Mouse (Mus musculus) hindbrain, embryonic 15.5 days (tissue): ENCODE data around the gene Exoc7. TPM values are rescaled to one million over a fixed set of nuclear protein-coding genes. Genes with fewer than 3 reads are reported as not detected.

Experiments used
- ATAC-seq: fragments of 200-750 bp; cut with Nextera tagmentation; 2 replicates; pipeline ENCODE4 v1.8.0; 2017; ENCODE audit warnings: low read depth, moderate number of reproducible peaks, moderate TSS enrichment; ENCODE audit not compliant: low FRiP score
- H3K27ac ChIP-seq: fragments of 300-500 bp; sonication (generic); replicated peaks from 2 replicates; pipeline ENCODE4 v1.5.1; 2015; ENCODE audit warnings: mild to moderate bottlenecking, inconsistent platforms
- H3K27me3 ChIP-seq: fragments of 300-500 bp; sonication (generic); 2 replicates; pipeline ENCODE4 v1.6.1; 2015; ENCODE audit warnings: control low read depth, inconsistent platforms
- H3K36me3 ChIP-seq: fragments of 300-500 bp; sonication (generic); 2 replicates; pipeline ENCODE4 v1.6.1; 2015; ENCODE audit warnings: control low read depth, inconsistent platforms
- H3K4me1 ChIP-seq: fragments of 300-500 bp; sonication (generic); replicated peaks from 2 replicates; pipeline ENCODE4 v1.6.1; 2015; ENCODE audit warnings: control low read depth, inconsistent platforms
- H3K4me2 ChIP-seq: fragments of 300-500 bp; sonication (generic); 2 replicates; pipeline ENCODE4 v1.6.1; 2015; ENCODE audit warnings: moderate library complexity, mild to moderate bottlenecking, inconsistent platforms
- H3K4me3 ChIP-seq: fragments of 300-500 bp; sonication (generic); 2 replicates; pipeline ENCODE4 v1.5.1; 2015; ENCODE audit warnings: mild to moderate bottlenecking, inconsistent platforms
- H3K9ac ChIP-seq: fragments of 300-500 bp; sonication (generic); 2 replicates; pipeline ENCODE4 v1.6.1; 2015; ENCODE audit warnings: inconsistent platforms
- H3K9me3 ChIP-seq: fragments of 300-500 bp; sonication (generic); 2 replicates; pipeline ENCODE4 v1.6.1; 2016; ENCODE audit warnings: control low read depth, inconsistent platforms
- WGBS: fragments of 180-500 bp; shearing (Covaris S2); methylation state at CpG from one replicate; pipeline ENCODE4 v1.1.7; 2015; 5-methylcytosine and 5-hydroxymethylcytosine counted together
- polyA plus RNA-seq: library from polyadenylated mRNA; unstranded; fragments of >200 nt; fragmentation: Nextera tagmentation; extraction: Ambion mirVana; gene quantifications from 2 replicates; pipeline ENCODE4 v1.2.1, GENCODE M21; 2015

Gene Exoc7
- polyA plus RNA-seq, 1 experiment from 2014 or later: 108 TPM

DNA sequence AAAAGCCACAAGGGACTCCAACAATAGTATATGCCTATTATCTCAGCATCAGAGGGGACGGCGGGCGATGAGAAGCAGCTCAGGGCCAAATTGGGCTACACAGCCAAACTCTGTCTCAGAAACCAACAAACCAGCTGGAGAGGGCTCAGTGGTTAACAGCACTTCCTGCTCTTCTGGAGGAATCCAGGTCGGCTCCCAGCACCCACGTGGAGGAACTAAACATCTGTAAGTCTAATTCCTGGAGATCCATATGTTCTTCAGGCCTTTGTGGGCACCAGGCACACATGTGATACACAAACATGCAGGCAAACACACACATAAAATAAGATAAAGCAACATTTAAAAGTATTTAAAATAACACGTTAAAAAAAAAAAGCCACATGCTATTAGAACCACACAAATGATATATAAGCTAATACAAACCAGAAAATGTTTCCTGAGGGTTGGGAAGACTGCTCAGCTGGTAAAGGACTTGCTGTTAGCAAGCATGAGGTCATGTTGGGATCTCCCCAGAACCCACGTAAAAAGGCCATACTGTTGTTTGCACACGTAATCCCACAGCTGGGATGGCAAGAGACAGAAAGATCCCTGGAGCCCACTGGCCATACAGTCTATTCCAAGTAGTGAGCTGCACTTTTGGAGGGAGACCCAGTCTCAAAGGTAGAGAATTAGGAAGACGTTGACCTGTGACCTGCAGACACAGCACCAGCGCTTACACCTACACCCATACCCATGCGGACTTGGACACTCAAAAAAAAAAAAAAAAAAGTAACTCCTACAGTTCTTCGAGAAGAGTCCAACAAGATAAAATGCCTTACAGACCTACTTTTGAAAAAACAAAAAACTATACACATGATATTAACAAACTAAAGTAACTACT, 34.2 kb downstream of the Exoc7 start:
- no peak for ATAC-seq
- Histone ChIP-seq H3K36me3 (peaks cover 30% of the 10 kb centered on the region), H3K4me3 (peak overlapping the region; percentile 81), H3K27me3 (no peaks in the 10 kb centered on the region), H3K4me2 (peak overlapping the region; percentile 82), H3K27ac (no peak overlapping the region), H3K9me3 (no peaks in the 10 kb centered on the region), H3K4me1 (peaks cover 31% of the 10 kb centered on the region), H3K9ac (peak overlapping the region; percentile 78)
- 59% methylated on average over 12 of the region's 12 CpGs for whole genome bisulfite sequencing

DNA sequence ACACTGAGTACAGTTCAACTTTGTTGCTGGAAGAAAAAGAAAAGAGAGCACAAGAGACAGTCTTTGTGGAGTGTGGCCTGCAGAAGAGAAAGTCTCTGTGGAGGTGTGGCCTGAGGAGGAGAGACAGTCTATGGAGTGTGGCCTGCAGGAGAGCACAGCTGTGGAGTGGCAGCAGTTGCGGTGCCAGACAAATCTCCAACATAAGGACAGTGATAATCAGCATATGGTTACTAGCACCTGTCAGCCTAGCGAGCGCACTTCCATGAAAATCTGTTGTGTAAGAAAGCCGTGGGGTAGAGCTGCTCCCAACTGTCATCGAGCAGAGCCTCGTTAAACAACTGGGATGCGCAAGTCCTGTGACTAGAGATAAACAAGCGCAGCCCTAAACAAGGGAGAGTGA, 37.5 kb downstream of the Exoc7 start:
- no peak overlapping the region for H3K9ac ChIP-seq
- H3K4me3 ChIP-seq: no peak overlapping the region
- no peak overlapping the region for H3K27ac ChIP-seq
- WGBS: 80% methylated on average over 8 of the region's 8 CpGs
- no peaks in the 10 kb centered on the region for H3K9me3 ChIP-seq
- H3K4me1 ChIP-seq: peaks cover 27% of the 10 kb centered on the region
- H3K36me3 ChIP-seq: peaks cover 59% of the 10 kb centered on the region
- H3K27me3 ChIP-seq: no peaks in the 10 kb centered on the region
- no peak overlapping the region for H3K4me2 ChIP-seq
- no peak for ATAC-seq

DNA sequence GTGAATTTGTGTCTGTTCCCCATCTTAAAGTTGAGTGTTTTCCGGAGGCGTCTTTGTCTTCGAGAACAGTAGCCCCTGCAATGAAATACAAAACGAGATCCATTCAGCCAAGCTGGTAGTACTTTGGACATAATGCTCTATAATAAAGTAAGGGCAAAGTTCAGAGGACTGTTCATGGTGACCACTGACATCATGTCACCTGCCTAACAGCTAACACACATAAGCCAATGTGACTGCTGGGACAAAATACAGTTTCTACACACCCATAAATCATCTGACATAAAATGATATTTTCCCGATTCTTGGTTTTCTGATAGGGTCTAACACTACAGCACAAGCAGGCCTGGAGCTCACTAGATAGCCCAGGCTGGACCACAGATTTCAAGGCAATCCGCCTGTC, 38.7 kb downstream of the Exoc7 start:
- WGBS: over 99% methylated on average over 6 of the region's 6 CpGs
- H3K27me3 ChIP-seq: no peaks in the 10 kb centered on the region
- no peak for ATAC-seq
- no peak overlapping the region for H3K27ac ChIP-seq
- H3K36me3 ChIP-seq: peaks cover 72% of the 10 kb centered on the region
- H3K9me3 ChIP-seq: no peaks in the 10 kb centered on the region
- no peak overlapping the region for H3K4me3 ChIP-seq
- H3K9ac ChIP-seq: no peak overlapping the region
- no peak overlapping the region for H3K4me2 ChIP-seq
- H3K4me1 ChIP-seq: peaks cover 25% of the 10 kb centered on the region

DNA sequence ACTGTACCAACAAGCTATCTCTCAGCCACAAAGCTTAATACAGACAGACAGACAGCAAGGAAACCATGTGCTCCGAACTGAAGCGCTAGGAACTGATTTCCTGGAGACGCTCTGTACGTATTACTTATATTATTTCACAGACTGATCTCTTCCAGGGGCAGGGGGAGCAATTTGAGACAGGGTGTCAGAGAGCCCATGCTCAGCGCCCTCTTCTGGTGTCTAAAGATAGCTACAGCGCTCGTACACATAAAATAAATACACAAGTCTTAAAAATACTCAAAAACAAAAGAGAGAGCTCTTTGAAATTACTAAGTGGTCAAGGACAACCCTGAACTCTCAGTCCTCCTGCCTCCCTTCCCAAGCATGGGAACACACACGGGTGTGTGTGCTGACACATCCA, 39.4 kb downstream of the Exoc7 start:
- H3K4me2 ChIP-seq: no peak overlapping the region
- no peak for ATAC-seq
- no peak overlapping the region for H3K4me3 ChIP-seq
- peaks cover 19% of the 10 kb centered on the region for H3K4me1 ChIP-seq
- WGBS: 85% methylated on average over 8 of the region's 8 CpGs
- no peaks in the 10 kb centered on the region for H3K9me3 ChIP-seq
- H3K9ac ChIP-seq: no peak overlapping the region
- no peak overlapping the region for H3K27ac ChIP-seq
- H3K27me3 ChIP-seq: no peaks in the 10 kb centered on the region
- H3K36me3 ChIP-seq: peaks cover 78% of the 10 kb centered on the region

DNA sequence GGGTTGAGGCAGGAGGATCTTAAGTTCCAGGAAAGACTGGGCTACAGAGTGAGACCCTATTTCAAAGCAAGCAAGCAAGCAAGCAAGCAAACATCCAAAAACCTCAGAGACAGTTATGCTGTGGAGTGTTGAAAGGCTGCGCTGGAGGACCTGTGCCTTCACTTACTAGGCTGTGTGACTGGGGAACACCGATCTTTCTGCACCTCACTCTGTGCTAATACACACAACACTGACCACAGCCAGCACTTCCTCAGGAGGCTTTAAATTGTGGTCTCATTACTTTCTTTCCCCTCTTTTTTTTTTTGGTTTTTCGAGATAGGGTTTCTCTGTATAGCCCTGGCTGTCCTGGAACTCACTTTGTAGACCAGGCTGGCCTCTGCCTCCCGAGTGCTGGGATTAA, 41.2 kb downstream of the Exoc7 start:
- WGBS: 94% methylated on average over 4 of the region's 4 CpGs
- H3K27ac ChIP-seq: no peak overlapping the region

DNA sequence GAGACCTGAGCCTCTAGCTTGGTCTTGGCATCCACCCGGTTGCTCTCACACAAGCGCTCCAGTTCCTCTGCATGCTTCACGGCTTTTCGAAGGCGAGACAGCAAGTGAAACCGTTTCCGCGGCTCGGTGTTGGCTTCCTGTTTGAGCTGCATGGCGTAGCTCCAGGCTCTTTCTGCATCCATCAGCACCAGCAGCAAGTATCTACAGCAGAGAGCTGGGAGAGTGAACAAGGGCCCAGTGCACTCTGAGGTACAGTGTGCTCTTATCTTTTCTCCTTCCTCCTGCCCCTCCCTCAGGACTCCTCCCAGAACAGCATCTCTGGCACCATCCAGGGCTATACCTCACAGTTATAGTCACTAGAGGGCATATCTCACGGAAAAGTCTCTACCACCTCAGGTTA, 41.7 kb downstream of the Exoc7 start:
- no peaks in the 10 kb centered on the region for H3K27me3 ChIP-seq
- ATAC-seq: no peak
- no peak overlapping the region for H3K4me3 ChIP-seq
- WGBS: 90% methylated on average over 11 of the region's 11 CpGs
- H3K4me1 ChIP-seq: peaks cover 4% of the 10 kb centered on the region; the same call in 1 of the 2 replicates
- H3K27ac ChIP-seq: no peak overlapping the region
- no peak overlapping the region for H3K9ac ChIP-seq
- H3K4me2 ChIP-seq: no peak overlapping the region
- H3K36me3 ChIP-seq: peaks cover 95% of the 10 kb centered on the region
- no peaks in the 10 kb centered on the region for H3K9me3 ChIP-seq

More for the DNA sequence above, 41.2 kb downstream of the Exoc7 start:
- ATAC-seq: no peak
- no peak overlapping the region for H3K4me3 ChIP-seq
- H3K4me2 ChIP-seq: no peak overlapping the region
- no peaks in the 10 kb centered on the region for H3K9me3 ChIP-seq
- no peak overlapping the region for H3K9ac ChIP-seq
- H3K4me1 ChIP-seq: peaks cover 4% of the 10 kb centered on the region; the same call in 1 of the 2 replicates
- H3K36me3 ChIP-seq: peaks cover 90% of the 10 kb centered on the region
- H3K27me3 ChIP-seq: no peaks in the 10 kb centered on the region

DNA sequence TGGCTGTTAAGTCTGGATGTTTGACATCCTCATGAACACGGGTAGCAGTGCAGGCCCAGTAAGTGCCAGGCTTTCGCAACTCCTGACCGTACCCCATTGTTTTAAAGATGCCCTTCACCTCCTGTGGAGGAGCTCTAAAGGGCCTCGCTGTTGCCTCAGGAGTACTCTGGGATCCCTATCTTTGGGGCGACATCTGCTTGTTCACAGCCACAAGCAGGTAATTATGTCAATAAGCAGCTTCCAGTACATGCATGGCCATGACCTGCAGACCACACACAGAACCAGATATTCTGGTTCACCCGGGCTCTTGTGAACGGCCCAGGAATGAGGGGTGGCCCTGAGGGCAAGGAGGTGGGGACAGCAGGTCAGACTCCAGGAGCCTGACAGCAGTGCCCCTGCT, 46.8 kb downstream of the Exoc7 start:
- H3K4me3 ChIP-seq: no peak overlapping the region
- WGBS: 89% methylated on average over 7 of the region's 7 CpGs
- H3K9me3 ChIP-seq: no peaks in the 10 kb centered on the region
- H3K9ac ChIP-seq: no peak overlapping the region
- no peaks in the 10 kb centered on the region for H3K27me3 ChIP-seq
- no peak overlapping the region for H3K4me2 ChIP-seq
- no peak overlapping the region for H3K27ac ChIP-seq
- H3K36me3 ChIP-seq: peaks cover 87% of the 10 kb centered on the region
- ATAC-seq: no peak
- H3K4me1 ChIP-seq: no peaks in the 10 kb centered on the region

DNA sequence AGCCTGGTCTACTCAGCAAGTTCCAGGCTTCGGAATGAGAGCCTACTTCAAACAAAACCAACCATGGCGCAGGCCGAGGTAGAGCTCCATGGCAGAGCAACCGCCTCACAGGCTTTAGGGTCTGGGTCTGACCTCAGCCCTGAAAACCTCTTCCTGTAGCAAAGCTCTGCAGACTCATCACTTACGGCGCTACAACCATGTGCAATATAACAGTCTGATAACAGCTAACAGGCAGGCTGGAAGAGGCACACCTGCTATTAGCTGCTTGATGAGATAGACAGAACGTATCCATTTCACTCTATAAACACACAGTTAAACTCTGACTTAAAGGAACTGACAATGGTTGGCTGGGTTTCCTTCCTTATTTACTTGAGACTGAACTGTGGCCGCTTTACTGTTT, 47.6 kb downstream of the Exoc7 start:
- WGBS: 95% methylated on average over 8 of the region's 8 CpGs
- no peaks in the 10 kb centered on the region for H3K9me3 ChIP-seq
- no peaks in the 10 kb centered on the region for H3K4me1 ChIP-seq
- no peak overlapping the region for H3K4me2 ChIP-seq
- no peak for ATAC-seq
- H3K36me3 ChIP-seq: peaks cover 89% of the 10 kb centered on the region
- H3K9ac ChIP-seq: no peak overlapping the region
- no peaks in the 10 kb centered on the region for H3K27me3 ChIP-seq
- no peak overlapping the region for H3K4me3 ChIP-seq
- no peak overlapping the region for H3K27ac ChIP-seq

DNA sequence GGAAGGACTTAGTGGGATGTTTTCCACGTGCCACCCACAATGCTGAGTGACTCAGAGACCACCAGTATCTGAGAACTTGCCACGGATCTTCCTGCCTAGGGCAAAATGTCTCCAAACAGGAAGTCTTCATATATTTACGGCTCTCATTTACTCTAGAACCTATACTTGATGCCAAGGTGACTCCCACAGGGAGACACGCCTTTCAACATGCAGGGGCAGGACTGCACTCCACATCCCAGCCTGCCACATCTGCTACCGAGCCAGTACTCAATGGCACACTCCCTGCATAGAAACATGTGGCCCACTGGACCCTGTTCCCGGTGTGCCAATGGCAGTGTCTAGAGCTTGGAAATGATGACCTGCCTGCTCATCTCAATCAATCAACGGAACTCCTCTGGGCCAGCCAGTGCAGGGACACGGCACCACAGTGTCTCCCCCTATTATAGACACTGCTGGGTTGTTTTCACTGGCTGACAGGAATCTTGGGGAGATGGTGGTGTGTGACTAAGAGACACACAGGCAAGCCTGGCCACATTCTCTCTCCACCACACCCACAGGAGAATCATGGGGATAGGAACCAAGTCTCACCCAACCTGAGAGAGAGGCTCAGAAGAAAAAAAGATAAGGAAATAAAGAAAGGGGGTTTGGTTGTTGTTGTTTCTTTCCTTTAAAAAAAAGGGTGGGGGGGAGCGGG, 50.9 kb downstream of the Exoc7 start:
- H3K27ac ChIP-seq: no peak overlapping the region
- 93% methylated on average over 9 of the region's 9 CpGs for WGBS
- H3K36me3 ChIP-seq: peaks cover 88% of the 10 kb centered on the region
- no peaks in the 10 kb centered on the region for H3K27me3 ChIP-seq
- no peak overlapping the region for H3K4me3 ChIP-seq
- ATAC-seq: no peak
- no peak overlapping the region for H3K4me2 ChIP-seq
- no peaks in the 10 kb centered on the region for H3K9me3 ChIP-seq
- no peak overlapping the region for H3K9ac ChIP-seq
- no peaks in the 10 kb centered on the region for H3K4me1 ChIP-seq

DNA sequence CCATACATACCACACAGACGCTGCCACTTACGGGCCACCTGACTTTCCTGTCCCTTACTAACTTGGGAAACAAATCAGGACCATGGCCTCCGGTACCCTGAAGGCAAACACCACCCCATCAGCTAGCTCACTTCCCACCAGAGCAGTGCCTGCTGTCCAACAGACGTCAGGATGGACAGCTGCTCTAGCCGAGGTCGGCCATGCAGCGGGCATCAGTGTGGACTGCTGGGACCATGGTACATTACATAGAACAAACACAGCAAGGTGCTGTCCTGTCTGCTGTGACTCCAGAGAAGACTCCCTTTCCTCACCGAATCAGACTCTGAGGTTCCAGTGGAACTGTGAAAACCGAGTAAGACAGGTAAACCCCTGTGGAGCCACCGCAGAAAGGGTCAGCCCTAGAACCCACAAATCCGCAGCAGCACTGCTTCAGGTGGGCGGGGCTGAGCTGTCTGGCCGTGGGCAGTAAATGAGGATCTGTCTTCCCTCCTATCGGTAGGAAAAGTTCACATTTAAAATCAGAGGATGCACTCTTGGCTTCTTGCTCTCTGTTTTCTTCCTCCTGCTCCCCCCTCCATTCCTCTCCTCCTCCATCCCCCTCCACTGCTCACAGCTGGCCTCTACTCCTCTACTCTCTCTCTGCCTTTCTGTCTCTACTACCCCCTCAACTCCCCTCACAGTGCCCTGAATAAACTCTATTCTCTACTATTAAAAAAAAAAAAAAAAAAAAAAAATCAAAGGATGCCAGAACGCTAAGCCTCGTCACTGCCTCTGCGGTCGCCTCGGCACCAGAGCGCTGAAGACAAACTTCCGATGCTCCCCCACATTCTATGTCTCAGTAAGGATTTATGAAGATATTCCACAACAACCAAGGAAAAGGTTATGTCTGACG, 51.7 kb downstream of the Exoc7 start:
- Histone ChIP-seq H3K27me3 (no peaks in the 10 kb centered on the region), H3K4me2 (no peak overlapping the region), H3K9me3 (no peaks in the 10 kb centered on the region), H3K36me3 (peaks cover 88% of the 10 kb centered on the region), H3K27ac (no peak overlapping the region), H3K4me3 (no peak overlapping the region), H3K4me1 (no peaks in the 10 kb centered on the region), H3K9ac (no peak overlapping the region)
- no peak for ATAC-seq
- WGBS: 85% methylated on average over 22 of the region's 22 CpGs

DNA sequence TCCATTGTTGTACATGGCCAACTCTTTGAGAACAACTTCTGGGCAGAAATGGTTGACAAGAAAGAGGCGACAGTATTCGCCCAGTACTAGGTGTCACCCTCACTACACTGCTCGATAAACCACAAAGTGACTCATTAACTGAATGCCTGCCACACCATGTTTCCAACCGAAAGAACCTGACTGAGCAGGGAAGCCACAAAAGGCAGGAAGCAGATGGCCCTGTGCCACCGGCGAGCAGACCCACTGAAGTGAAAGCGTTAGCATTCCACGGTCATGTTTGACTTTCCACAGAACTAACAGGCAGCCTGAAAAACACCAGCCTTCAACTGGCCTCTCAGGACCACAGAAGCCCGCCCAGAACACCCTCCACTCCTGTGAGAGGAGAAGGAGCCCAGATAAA, 52.4 kb downstream of the Exoc7 start:
- Histone ChIP-seq H3K36me3 (peaks cover 87% of the 10 kb centered on the region), H3K4me3 (no peak overlapping the region), H3K4me1 (no peaks in the 10 kb centered on the region), H3K9ac (no peak overlapping the region), H3K9me3 (no peaks in the 10 kb centered on the region), H3K27ac (no peak overlapping the region), H3K4me2 (no peak overlapping the region), H3K27me3 (no peaks in the 10 kb centered on the region)
- WGBS: 86% methylated on average over 9 of the region's 9 CpGs
- ATAC-seq: no peak
